Mouse (Mus musculus): ENCODE measurements around the gene Rflna.

Rflna gene

GRCm38 (mm10) chr5:125005871-125006652, 3.0 kb downstream of the Rflna start:
- in situ Hi-C loops (cut with MboI, MseI) = no loop called here

- in situ Hi-C loops (cut with MboI, MseI) = no loop called here
Observed at GRCm38 (mm10) chr5:125006896-125007295, 3.9 kb downstream of the Rflna start.

DNA sequence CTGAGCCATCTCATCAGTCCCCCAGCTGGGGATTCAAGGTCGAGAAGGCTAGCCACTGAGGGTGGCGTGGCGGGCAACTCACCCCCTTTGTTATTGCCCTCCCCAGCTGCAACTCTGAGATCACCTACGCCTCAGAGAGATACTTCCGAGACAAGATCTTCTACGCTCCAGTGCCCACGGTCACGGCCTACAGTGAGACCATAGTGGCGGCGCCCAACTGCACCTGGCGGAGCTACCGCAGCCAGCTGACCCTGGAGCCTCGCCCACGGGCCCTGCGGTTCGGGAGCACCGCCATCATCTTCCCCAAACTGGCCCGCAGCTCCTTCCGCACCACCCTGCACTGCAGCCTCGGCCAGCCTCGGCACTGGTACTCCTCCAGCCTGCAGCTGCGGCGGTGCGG, 8.1 kb downstream of the Rflna start:
- in situ Hi-C loops (cut with MboI, MseI) = loop anchor here (5.0 kb wide), 1 partner anchor 104 kb away; no protein-coding TSS in a partner anchor

DNA sequence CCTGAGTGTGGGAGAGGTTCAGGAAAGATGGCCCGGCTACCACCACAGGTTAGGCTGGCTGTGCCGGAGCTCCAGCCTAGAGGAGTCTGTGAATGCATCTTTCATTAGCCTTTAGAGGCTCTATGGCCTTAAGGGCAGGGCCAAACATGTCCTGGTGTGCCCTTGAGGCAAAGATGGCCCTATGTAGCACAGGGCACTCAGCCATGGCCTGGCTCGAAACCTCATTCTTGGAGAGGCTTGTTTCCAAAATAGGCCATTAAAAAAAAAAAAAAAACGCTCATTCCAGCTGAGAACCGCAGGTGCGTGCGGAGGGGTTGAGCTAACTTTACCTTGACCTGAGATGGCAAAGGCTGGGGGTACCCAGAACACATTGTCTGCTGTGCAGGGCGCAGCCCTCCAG, 8.6 kb downstream of the Rflna start:
- in situ Hi-C loops (cut with MboI, MseI) = loop anchor here (5.0 kb wide), 1 partner anchor 104 kb away; no protein-coding TSS in a partner anchor

DNA sequence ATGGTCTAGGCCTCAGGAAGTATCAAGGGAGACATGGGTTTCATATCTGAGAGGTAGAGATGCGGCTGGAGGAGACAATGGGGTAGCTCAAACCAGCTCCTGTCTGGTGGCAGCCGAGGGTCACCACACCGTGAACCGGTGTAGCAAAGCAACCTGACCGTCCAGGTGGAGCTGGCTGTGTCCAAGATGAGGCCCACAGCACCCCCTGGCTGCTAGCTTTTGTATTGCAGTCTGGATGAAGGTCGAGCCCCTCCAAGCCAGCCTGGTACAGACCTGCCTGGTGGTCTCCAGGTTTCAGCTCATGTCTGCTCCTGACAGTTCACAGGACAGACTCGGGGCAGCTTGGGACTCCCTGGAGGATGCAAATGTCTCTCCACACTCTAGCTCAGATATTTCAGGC, 11.5 kb downstream of the Rflna start:
- in situ Hi-C loops (cut with MboI, MseI) = loop anchor here (5.0 kb wide), 1 partner anchor 107 kb away; no protein-coding TSS in a partner anchor

DNA sequence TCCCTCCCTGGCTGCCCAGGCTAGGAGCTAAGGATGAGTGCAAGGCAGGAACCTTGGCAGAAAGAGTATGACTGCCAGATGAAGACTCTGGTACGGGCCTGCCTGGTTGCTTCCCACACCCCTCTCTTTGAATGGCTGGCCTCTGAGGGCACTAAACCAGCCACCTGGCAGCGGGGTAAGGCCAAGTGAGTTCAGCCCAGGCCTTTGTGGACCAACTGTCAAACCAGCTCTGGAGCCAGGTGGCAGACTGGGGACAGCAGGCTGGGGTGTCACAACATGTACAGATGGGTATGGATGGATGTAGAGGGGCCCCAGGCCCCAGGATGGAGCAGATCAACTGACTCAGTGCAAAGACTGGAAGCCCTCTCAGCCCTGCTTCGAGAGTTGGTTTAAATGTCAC, 12.0 kb downstream of the Rflna start:
- in situ Hi-C loops (cut with MboI, MseI) = no loop called here

DNA sequence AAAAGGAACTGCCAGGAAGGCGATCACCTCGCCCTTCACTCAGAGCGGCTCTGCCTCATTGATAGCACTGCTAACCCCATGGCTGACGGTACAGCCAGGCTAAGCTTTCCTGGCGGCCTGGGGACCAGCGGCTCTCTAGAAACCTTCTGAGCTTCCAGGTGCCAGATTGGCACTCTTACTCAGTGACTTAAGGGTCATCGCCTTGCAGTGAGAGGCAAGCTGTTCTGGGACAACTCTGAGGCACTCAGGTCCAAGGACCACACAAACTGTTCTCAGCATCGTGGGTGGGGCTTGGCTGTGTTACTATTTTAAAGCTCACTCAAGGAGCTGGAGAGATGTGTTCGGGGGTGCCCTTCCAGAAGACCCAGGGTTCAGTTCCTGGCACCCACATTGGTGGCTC, 12.6 kb downstream of the Rflna start:
- in situ Hi-C loops (cut with MboI, MseI) = no loop called here

DNA sequence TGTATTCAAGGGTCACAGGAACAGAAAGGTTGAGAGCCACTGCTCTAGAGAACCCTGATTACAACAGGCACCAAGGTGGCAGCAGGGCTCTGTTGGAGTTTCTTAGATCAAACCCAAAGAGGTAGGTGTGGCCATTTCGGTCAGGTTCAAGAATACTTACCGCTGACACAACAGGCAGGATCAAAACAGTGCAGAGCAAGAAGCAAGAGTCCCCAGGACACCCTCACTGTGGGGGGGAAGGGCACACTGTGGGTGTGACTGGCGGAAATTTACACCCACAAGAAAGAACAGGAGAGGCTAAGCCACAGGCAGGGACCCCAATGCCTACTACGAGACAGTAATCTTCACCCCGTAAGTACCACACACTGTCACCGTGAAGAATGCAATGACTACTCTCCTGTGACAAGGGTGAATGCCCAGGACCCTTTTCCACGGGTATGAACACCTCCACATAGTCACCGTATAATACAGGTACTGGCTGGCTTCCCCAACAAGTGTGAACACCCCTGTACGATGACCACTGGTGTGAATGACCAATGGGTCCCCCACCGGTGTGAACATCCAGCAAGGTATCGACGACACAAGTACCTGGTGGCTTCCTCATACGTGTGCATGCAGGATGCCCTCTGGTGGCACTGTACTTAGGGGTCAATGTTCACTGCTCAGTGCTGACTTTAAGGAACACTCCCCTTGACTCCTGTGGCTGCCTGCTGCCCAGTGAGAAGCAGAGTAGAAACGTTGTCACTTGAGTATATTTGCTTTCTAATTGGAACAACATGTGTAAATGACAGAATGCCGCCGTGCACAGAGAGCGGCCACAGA, 13.6 kb downstream of the Rflna start:
- in situ Hi-C loops (cut with MboI, MseI) = no loop called here

DNA sequence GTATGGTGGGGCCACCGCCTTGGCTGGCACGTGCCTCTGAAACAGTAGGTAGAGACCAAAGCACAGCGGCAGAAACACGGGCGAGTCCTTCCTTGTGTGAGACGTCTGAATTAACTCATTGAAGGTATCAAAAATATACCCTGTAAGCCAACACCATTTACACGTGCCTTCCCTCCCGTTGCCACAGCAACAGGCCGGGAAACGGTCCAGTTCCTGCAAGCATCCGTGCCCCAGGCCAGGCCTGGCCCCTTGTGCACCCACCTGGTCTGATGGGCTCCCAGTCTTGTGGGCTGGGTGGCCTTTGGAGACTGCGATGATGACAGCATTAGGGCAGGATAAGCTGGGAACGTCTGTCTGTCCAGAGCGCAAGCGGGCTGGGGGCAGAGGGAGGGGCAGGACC, 14.3 kb downstream of the Rflna start:
- in situ Hi-C loops (cut with MboI, MseI) = no loop called here

GRCm38 (mm10) chr5:125019099-125019498, 16.1 kb downstream of the Rflna start:
- in situ Hi-C loops (cut with MboI, MseI) = no loop called here

DNA sequence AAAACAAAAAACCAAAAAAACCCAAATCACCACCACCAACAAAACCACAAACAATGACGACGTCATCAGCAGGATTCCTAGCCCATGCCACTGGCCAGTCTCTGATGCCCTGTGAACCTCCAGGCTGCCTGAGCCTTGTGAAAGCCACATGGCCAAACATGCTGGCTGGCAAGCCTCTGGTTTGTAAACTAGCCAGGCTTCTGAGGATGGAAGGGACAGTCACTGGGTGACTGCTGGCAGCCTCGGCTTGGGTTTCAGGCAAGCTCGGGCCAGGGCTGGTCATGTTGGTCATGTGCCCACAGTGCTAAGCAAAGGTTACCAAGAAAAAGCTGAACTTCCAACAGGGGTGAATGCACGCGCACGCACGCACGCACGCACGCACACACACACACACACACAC, 18.3 kb downstream of the Rflna start:
- in situ Hi-C loops (cut with MboI, MseI) = no loop called here

DNA sequence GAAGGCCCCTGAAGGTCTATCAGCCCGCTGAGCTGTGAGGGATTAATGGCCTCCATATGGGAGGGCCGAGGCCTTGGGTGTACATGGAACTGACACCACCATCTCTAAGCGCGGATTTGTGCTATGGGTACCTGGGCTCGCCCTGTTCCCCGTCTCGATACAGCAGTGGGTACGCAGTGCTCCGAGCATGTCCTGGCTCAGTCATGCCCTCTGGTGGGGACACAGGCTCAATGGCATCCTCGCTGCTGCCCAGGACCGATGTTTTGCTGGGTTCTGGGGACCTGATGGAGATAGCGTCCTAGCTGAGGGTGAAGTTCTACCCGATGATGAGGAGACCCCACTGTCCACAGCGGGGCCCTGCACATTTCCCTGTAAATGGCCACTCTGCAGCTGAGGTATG, 21.0 kb downstream of the Rflna start:
- in situ Hi-C loops (cut with MboI, MseI) = no loop called here

- in situ Hi-C loops (cut with MboI, MseI) = loop anchor here (25.0 kb wide), 1 partner anchor 391 kb away; the partner anchor contains the start of gene Atp6v0a2
Observed at GRCm38 (mm10) chr5:125028371-125028770, 25.4 kb downstream of the Rflna start.

- in situ Hi-C loops (cut with MboI, MseI) = loop anchor here (25.0 kb wide), 1 partner anchor 392 kb away; the partner anchor contains the start of gene Atp6v0a2
Observed at GRCm38 (mm10) chr5:125028911-125029310, 25.9 kb downstream of the Rflna start.

GRCm38 (mm10) chr5:125036483-125036882, 33.5 kb downstream of the Rflna start:
- in situ Hi-C loops (cut with MboI, MseI) = loop anchor here (10.0 to 25.0 kb wide), 2 partner anchors 399 to 652 kb away; partner anchors contain the start of gene Atp6v0a2

GRCm38 (mm10) chr5:125039377-125040027, 36.5 kb downstream of the Rflna start:
- in situ Hi-C loops (cut with MboI, MseI) = loop anchor here (10.0 to 25.0 kb wide), 2 partner anchors 402 to 655 kb away; partner anchors contain the start of gene Atp6v0a2

DNA sequence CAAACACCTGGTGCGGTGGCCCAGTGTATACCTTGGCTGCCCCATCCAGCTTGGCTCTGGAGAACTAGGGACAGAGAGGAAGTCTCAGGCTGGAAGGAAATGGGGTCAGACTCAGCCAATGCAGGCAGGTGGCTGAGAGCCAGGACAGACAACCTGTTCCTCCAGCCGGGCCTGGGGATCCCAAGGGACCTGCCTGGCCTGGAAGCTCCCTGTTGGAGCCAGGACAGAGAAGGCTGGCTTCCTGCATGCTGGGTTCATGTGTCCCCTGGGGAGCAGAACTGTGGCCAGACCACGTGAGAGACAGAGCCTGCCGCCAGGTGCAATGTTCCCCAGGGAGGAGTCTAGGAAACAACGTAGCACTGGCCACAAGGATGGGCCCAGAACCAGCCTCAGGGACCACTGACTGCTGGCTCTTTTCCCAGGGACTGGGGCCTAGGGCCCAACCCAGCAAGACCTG, 37.1 kb downstream of the Rflna start:
- in situ Hi-C loops (cut with MboI, MseI) = loop anchor here (25.0 kb wide), 1 partner anchor 403 kb away; the partner anchor contains the start of gene Atp6v0a2

- in situ Hi-C loops (cut with MboI, MseI) = loop anchor here (25.0 kb wide), 1 partner anchor 404 kb away; the partner anchor contains the start of gene Atp6v0a2
Observed at GRCm38 (mm10) chr5:125041578-125041977, 38.6 kb downstream of the Rflna start.

DNA sequence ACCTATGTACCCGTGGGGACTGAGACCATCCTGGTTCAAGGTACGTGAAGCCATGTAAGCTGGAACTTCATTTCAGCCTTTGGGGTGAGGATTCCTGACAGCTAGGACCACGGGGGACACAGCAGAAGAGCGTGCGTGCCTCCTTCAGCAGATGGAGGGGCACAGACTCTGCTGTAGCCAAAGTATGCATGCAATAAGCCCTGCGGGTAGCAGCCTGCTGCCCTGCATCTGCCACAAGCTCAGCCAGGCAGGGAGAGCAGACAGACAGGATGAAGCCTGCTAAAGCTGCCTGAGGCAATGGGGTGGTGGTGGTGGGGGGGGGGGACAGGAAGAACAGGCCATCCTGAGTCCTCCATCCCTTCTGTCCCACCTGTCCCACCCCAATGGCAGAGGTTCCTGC, 40.4 kb downstream of the Rflna start:
- in situ Hi-C loops (cut with MboI, MseI) = loop anchor here (25.0 kb wide), 1 partner anchor 406 kb away; the partner anchor contains the start of gene Atp6v0a2

GRCm38 (mm10) chr5:125045202-125045601, 42.2 kb downstream of the Rflna start:
- in situ Hi-C loops (cut with MboI, MseI) = loop anchor here (25.0 kb wide), 1 partner anchor 408 kb away; the partner anchor contains the start of gene Atp6v0a2

DNA sequence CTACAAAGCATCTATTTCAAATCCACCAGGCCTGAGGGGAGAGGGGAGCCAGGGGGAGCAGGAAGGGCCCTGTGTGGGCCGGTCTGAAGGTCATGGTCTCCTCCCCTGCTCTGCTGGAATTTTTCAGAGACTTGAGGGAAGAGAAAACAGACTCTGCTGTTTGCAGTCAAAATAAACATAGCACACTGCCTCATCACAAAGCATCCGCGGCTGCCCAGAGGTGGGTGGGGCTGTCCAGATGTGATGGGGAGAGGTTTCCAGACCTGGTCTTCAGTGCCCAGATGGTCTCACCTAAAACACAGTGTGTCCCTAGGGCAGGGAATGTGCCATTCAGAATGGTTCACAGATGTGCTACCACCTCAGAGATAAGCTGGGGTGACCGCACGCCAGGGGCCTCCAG, 43.4 kb downstream of the Rflna start:
- in situ Hi-C loops (cut with MboI, MseI) = loop anchor here (25.0 kb wide), 1 partner anchor 409 kb away; the partner anchor contains the start of gene Atp6v0a2
